Mouse (Mus musculus) gastrocnemius, adult 18-20 months (tissue): ENCODE measurements around the gene Taar8a. TPM values are rescaled to one million over a fixed set of nuclear protein-coding genes. Genes with fewer than 3 reads are reported as not detected.

Source experiments
- total RNA-seq, 2 experiments: library from RNA; stranded (reverse); gene quantifications; 2 replicates each; pipeline ENCODE4 v1.2.3; 2021

Taar8a gene
- total RNA-seq, 2 experiments from 2014 or later: not detected

Other genes with a start within 250 kb of the Taar8a start
- under 1 TPM in 1 of 2 experiments, not detected in 1; 0.25 TPM for gene Vnn3, start 225.0 kb upstream of the Taar8a start, total RNA-seq
- under 1 TPM; 0.09 to 0.11 TPM for gene Vnn1, start 181.8 kb upstream of the Taar8a start, total RNA-seq
- not detected for gene Taar1, start 156.1 kb upstream of the Taar8a start, total RNA-seq
- not detected for gene Taar2, start 137.9 kb upstream of the Taar8a start, total RNA-seq
- not detected for gene Taar3, start 126.9 kb upstream of the Taar8a start, total RNA-seq
- not detected for gene Taar4, start 116.0 kb upstream of the Taar8a start, total RNA-seq
- gene Taar5, start 105.8 kb upstream of the Taar8a start, total RNA-seq: not detected
- not detected for gene Taar6, start 90.9 kb upstream of the Taar8a start, total RNA-seq
- not detected for gene Taar7a, start 83.0 kb upstream of the Taar8a start, total RNA-seq
- not detected for gene Taar7b, start 76.6 kb upstream of the Taar8a start, total RNA-seq
- not detected for gene Taar7d, start 49.3 kb upstream of the Taar8a start, total RNA-seq
- not detected for gene Taar7e, start 38.9 kb upstream of the Taar8a start, total RNA-seq
- not detected for gene Taar7f, start 27.0 kb upstream of the Taar8a start, total RNA-seq
- gene Taar8b, start 15.8 kb downstream of the Taar8a start, total RNA-seq: not detected
- gene Taar8c, start 25.4 kb downstream of the Taar8a start, total RNA-seq: not detected
- gene Taar9, start 33.0 kb downstream of the Taar8a start, total RNA-seq: not detected
- gene Stx7, start 72.8 kb downstream of the Taar8a start, total RNA-seq: 10 to 100 TPM; 21.6 to 25.9 TPM
- under 1 TPM; 0.55 to 0.59 TPM for gene Moxd1, start 147.0 kb downstream of the Taar8a start, total RNA-seq